In genomic region chr13:34156133-34156839, GRCm38 (mm10) we compare ENCODE assay signal across 9 mouse cellular contexts. TPM values are rescaled to one million over a fixed set of nuclear protein-coding genes. Genes with fewer than 3 reads are reported as not detected.
DNase-seq lines count a peak whose midpoint lies in the region; ATAC-seq and TF ChIP-seq lines count a peak whose summit lies in the region.
"Had no signal": no experiment of that assay in that cellular context is flagged by ENCODE, and none has a peak within 500 bp of the region (broad histone marks: within the 10 kb centered on the region; RNA-seq: fewer than 3 reads in every experiment).

No protein-coding gene starts in this region.

- H3K9me3 ChIP-seq in heart, embryonic 13.5 days: no peaks in the 10 kb centered on the region
- H3K9me3 ChIP-seq in CH12.LX (replicated peaks; ENCODE audit: low read length): peaks cover 4% of the 10 kb centered on the region
- H3K9me3 ChIP-seq in embryonic facial prominence, embryonic 10.5 days: 0 out of 2 replicates have a peak, but pooled peaks cover 5% of the 10 kb centered on the region
- H3K9me3 ChIP-seq in limb, embryonic 10.5 days (replicated peaks): no peaks in the 10 kb centered on the region
- H3K9me3 ChIP-seq: liver, embryonic 15.5 days had no signal

- no peak for TF ChIP-seq POLR2A in CH12.LX (IDR thresholded peaks at IDR 0.05; ENCODE audit: low read depth, low read length)

- no peak for ATAC-seq in heart, embryonic 13.5 days (ENCODE audit: extremely low read depth, insufficient number of reproducible peaks, low FRiP score, low TSS enrichment)

- H3K36me3 ChIP-seq in heart, embryonic 13.5 days: no peaks in the 10 kb centered on the region
- H3K36me3 ChIP-seq in CH12.LX (replicated peaks in 1 of 2; ENCODE audit: control insufficient read depth in 1 of 2, insufficient read depth in 1 of 2, low read length in 1 of 2): no peaks in the 10 kb centered on the region
- no peaks in the 10 kb centered on the region for H3K36me3 ChIP-seq in embryonic facial prominence, embryonic 10.5 days (replicated peaks)
- no peaks in the 10 kb centered on the region for H3K36me3 ChIP-seq in limb, embryonic 10.5 days
- H3K36me3 ChIP-seq: liver, embryonic 15.5 days had no signal

- intact Hi-C loops in heart, postnatal 14 days (cut with DNase I): no loop called here
- intact Hi-C loops in left cerebral cortex, adult 2 months (cut with DNase I): loop anchor here (5.0 kb wide), 1 partner anchor 199 kb away; no protein-coding TSS in a partner anchor

- 49% methylated on average over 8 of the region's 8 CpGs for WGBS in heart, embryonic 13.5 days
- WGBS in embryonic facial prominence, embryonic 10.5 days: 66% methylated on average over 8 of the region's 8 CpGs
- 71% methylated on average over 8 of the region's 8 CpGs for WGBS in limb, embryonic 10.5 days

- H3K79me2 ChIP-seq in CH12.LX (replicated peaks; ENCODE audit: control insufficient read depth, extremely low read depth, insufficient read depth, poor library complexity, severe bottlenecking): no peaks in the 10 kb centered on the region

- in situ Hi-C loops in CH12.LX (cut with MboI; ENCODE audit: low pct_ligation_motif_present, low pct_unique_long_range_greater_than_20kb, low sequenced_read_pairs): loop anchor here (10.0 kb wide), 1 partner anchor 201 kb away; no protein-coding TSS in a partner anchor

- H3K27ac ChIP-seq in heart, embryonic 13.5 days (replicated peaks): peak overlapping the region; percentile 89
- H3K27ac ChIP-seq in CH12.LX (ENCODE audit: insufficient read depth, low read depth): no peak overlapping the region
- peak overlapping the region; percentile 52; the same call in 1 of the 2 replicates for H3K27ac ChIP-seq in embryonic facial prominence, embryonic 10.5 days (replicated peaks)
- H3K27ac ChIP-seq in limb, embryonic 10.5 days: peak overlapping the region; percentile 46
- no peak overlapping the region for H3K27ac ChIP-seq in left cerebral cortex, adult 2 months
- H3K27ac ChIP-seq: liver, embryonic 15.5 days had no signal

- peak overlapping the region; percentile 35 for H3K4me2 ChIP-seq in heart, embryonic 13.5 days
- H3K4me2 ChIP-seq in CH12.LX (ENCODE audit: insufficient read depth, low read depth, poor library complexity, severe bottlenecking): no peak overlapping the region
- H3K4me2 ChIP-seq: liver, embryonic 15.5 days had no signal

- peaks cover 43% of the 10 kb centered on the region for H3K4me1 ChIP-seq in heart, embryonic 13.5 days
- H3K4me1 ChIP-seq in CH12.LX (ENCODE audit: control insufficient read depth in 1 of 2, insufficient read depth in 2 of 2): peaks cover 7 to 36% of the 10 kb centered on the region in 2 experiments
- H3K4me1 ChIP-seq in embryonic facial prominence, embryonic 10.5 days: peaks cover 37% of the 10 kb centered on the region
- H3K4me1 ChIP-seq in limb, embryonic 10.5 days: peaks cover 11% of the 10 kb centered on the region

- dilution Hi-C loops in CH12.LX (cut with MboI; ENCODE audit: extremely low pct_ligation_motif_present, extremely low pct_unique_long_range_greater_than_20kb, low sequenced_read_pairs): no loop called here

- TF ChIP-seq RAD21 in CH12.LX (IDR thresholded peaks at IDR 0.05; ENCODE audit: low read depth, low read length): no peak

- no peak for DNase-seq in heart, postnatal 14 days
- peak; percentile 69 for DNase-seq in CH12.LX (ENCODE audit: extremely low read depth)
- DNase-seq in embryonic facial prominence, embryonic 10.5 days (ENCODE audit: low spot score): peak; percentile 15
- DNase-seq in limb, embryonic 10.5 days (ENCODE audit: low spot score): no peak
- DNase-seq in left cerebral cortex, adult 2 months (ENCODE audit: extremely low spot score in 1 of 2, low spot score in 2 of 2): no peak
- DNase-seq in layer of hippocampus, adult 18-20 months (ENCODE audit: low spot score in 2 of 2): no peak
- no peak for DNase-seq in kidney, postnatal 14 days

- peak overlapping the region; percentile 56; the same call in 1 of the 2 replicates for H3K9ac ChIP-seq in heart, embryonic 13.5 days
- no peak overlapping the region for H3K9ac ChIP-seq in CH12.LX (ENCODE audit: insufficient read depth, low read depth)
- H3K9ac ChIP-seq: liver, embryonic 15.5 days had no signal

- TF ChIP-seq EP300 in CH12.LX (IDR thresholded peaks at IDR 0.05; ENCODE audit: low read length): no peak

- H3K4me3 ChIP-seq in heart, embryonic 13.5 days: no peak overlapping the region
- H3K4me3 ChIP-seq in CH12.LX (replicated peaks in 1 of 3; ENCODE audit: low read depth in 2 of 3, low read length in 2 of 3, poor library complexity in 1 of 3): no peak overlapping the region
- H3K4me3 ChIP-seq in embryonic facial prominence, embryonic 10.5 days: no peak overlapping the region
- no peak overlapping the region for H3K4me3 ChIP-seq in limb, embryonic 10.5 days
- no peak overlapping the region for H3K4me3 ChIP-seq in left cerebral cortex, adult 2 months
- H3K4me3 ChIP-seq: liver, embryonic 15.5 days had no signal

- no peak for TF ChIP-seq CTCF in CH12.LX (conservative IDR thresholded peaks at IDR 0.05 in 1 of 2, IDR thresholded peaks at IDR 0.05 in 1 of 2; ENCODE audit: low read depth in 2 of 2, low read length in 2 of 2)
- no peak for TF ChIP-seq CTCF in left cerebral cortex, adult 2 months (IDR thresholded peaks at IDR 0.05)

- H3K27me3 ChIP-seq in heart, embryonic 13.5 days (replicated peaks): no peaks in the 10 kb centered on the region
- no peaks in the 10 kb centered on the region for H3K27me3 ChIP-seq in CH12.LX (replicated peaks)
- H3K27me3 ChIP-seq in embryonic facial prominence, embryonic 10.5 days (replicated peaks; ENCODE audit: low read depth, poor library complexity, severe bottlenecking): no peaks in the 10 kb centered on the region
- H3K27me3 ChIP-seq in limb, embryonic 10.5 days (ENCODE audit: low read depth, poor library complexity, severe bottlenecking): no peaks in the 10 kb centered on the region
- H3K27me3 ChIP-seq: liver, embryonic 15.5 days had no signal

TF ChIP-seq in CH12.LX, 34 proteins besides CTCF, POLR2A, EP300 and RAD21:
- no peak for TF ChIP-seq TBP (conservative IDR thresholded peaks at IDR 0.05; ENCODE audit: low read depth, low read length)
- TF ChIP-seq JUND (conservative IDR thresholded peaks at IDR 0.05; ENCODE audit: low read depth, low read length): no peak
- no peak for TF ChIP-seq CHD2 (IDR thresholded peaks at IDR 0.05; ENCODE audit: low read length)
- TF ChIP-seq UBTF (IDR thresholded peaks at IDR 0.05; ENCODE audit: low read depth, low read length): no peak
- TF ChIP-seq TCF12 (IDR thresholded peaks at IDR 0.05; ENCODE audit: low read depth, low read length): no peak
- TF ChIP-seq NRF1 (IDR thresholded peaks at IDR 0.05; ENCODE audit: low read depth, low read length): no peak
- TF ChIP-seq RCOR1 (conservative IDR thresholded peaks at IDR 0.05; ENCODE audit: low read depth, low read length): no peak
- no peak for TF ChIP-seq IRF4 (IDR thresholded peaks at IDR 0.05; ENCODE audit: low read depth, low read length)
- TF ChIP-seq PAX5 (IDR thresholded peaks at IDR 0.05; ENCODE audit: low read length): no peak
- no peak for TF ChIP-seq MXI1 (IDR thresholded peaks at IDR 0.05; ENCODE audit: low read depth, low read length)
- TF ChIP-seq MAFK (IDR thresholded peaks at IDR 0.05; ENCODE audit: insufficient replicate concordance, low read length): no peak
- TF ChIP-seq MAZ (IDR thresholded peaks at IDR 0.05; ENCODE audit: low read depth, low read length): no peak
- TF ChIP-seq ZC3H11A (IDR thresholded peaks at IDR 0.05; ENCODE audit: low read depth, low read length): no peak
- no peak for TF ChIP-seq GABPA (IDR thresholded peaks at IDR 0.05; ENCODE audit: insufficient replicate concordance, low read depth, low read length)
- TF ChIP-seq ZMIZ1 (IDR thresholded peaks at IDR 0.05; ENCODE audit: low read depth, low read length): no peak
- TF ChIP-seq KAT2A (IDR thresholded peaks at IDR 0.05; ENCODE audit: insufficient replicate concordance, low read length): no peak
- no peak for TF ChIP-seq E2F4 (IDR thresholded peaks at IDR 0.05; ENCODE audit: insufficient replicate concordance, low read depth, low read length)
- no peak for TF ChIP-seq HCFC1 (IDR thresholded peaks at IDR 0.05; ENCODE audit: low read depth, low read length)
- no peak for TF ChIP-seq CHD1 (IDR thresholded peaks at IDR 0.05; ENCODE audit: low read depth, low read length)

RNA-seq across cellular contexts. Expression of gene Psmg4, which starts 6.5 kb away (rescaled TPM):
- 65.3 and 81.5 TPM in 2 replicates for polyA plus RNA-seq in heart, embryonic 13.5 days (2015; fragmentation: Nextera tagmentation; extraction: Ambion mirVana)
- total RNA-seq in heart, postnatal 14 days (2021): 10 to 100 TPM; 25.2 to 37.8 TPM
- total RNA-seq in CH12.LX (2012; rRNA removed) (198 and 234 TPM in 2 replicates), CH12.LX (2014; rRNA removed) (179 and 194 TPM in 2 replicates)
- polyA plus RNA-seq in CH12.LX (2012; ENCODE audit: insufficient read length, low read depth): 83.2 and 120 TPM in 2 replicates
- 97.9 and 99.9 TPM in 2 replicates for polyA plus RNA-seq in embryonic facial prominence, embryonic 10.5 days (2016; fragmentation: Nextera tagmentation; extraction: Ambion mirVana)
- polyA plus RNA-seq in limb, embryonic 10.5 days (2016; fragmentation: Nextera tagmentation; extraction: Ambion mirVana): 80.5 and 83.3 TPM in 2 replicates
- 10 to 100 TPM; 19.4 to 20.6 TPM for total RNA-seq in left cerebral cortex, adult 2 months (2021)
- 10 to 100 TPM; 24.9 to 29.2 TPM for total RNA-seq in layer of hippocampus, adult 18-20 months (2021)

RNA-seq across cellular contexts. Expression of gene Tubb2b, which starts 26.0 kb away (rescaled TPM):
- polyA plus RNA-seq in heart, embryonic 13.5 days (2015; fragmentation: Nextera tagmentation; extraction: Ambion mirVana): 36.7 and 40.0 TPM in 2 replicates
- 1 to 10 TPM; 5.2 to 8.8 TPM for total RNA-seq in heart, postnatal 14 days (2021)
- total RNA-seq in CH12.LX (2012; rRNA removed) (22.6 and 33.6 TPM in 2 replicates), CH12.LX (2014; rRNA removed) (34.8 and 38.4 TPM in 2 replicates)
- polyA plus RNA-seq in CH12.LX (2012; ENCODE audit: insufficient read length, low read depth): 46.2 and 49.8 TPM in 2 replicates
- polyA plus RNA-seq in embryonic facial prominence, embryonic 10.5 days (2016; fragmentation: Nextera tagmentation; extraction: Ambion mirVana): 65.5 and 73.2 TPM in 2 replicates
- 11.7 and 15.6 TPM in 2 replicates for polyA plus RNA-seq in limb, embryonic 10.5 days (2016; fragmentation: Nextera tagmentation; extraction: Ambion mirVana)
- total RNA-seq in left cerebral cortex, adult 2 months (2021): 100 to 1,000 TPM; 153 to 177 TPM
- total RNA-seq in layer of hippocampus, adult 18-20 months (2021): 100 to 1,000 TPM; 192 to 215 TPM

Comparison
In these comparisons a context has a peak if more than half of its experiments do, and no peak if none do; other contexts are left out.
1. H3K27ac ChIP-seq: peak in heart, embryonic 13.5 days (single experiment), embryonic facial prominence, embryonic 10.5 days (single experiment) and limb, embryonic 10.5 days (single experiment); none in CH12.LX (single experiment) and left cerebral cortex, adult 2 months (single experiment).
2. DNase-seq: peak in CH12.LX (single experiment) and embryonic facial prominence, embryonic 10.5 days (single experiment); none in heart, postnatal 14 days (0 of 2), limb, embryonic 10.5 days (single experiment), left cerebral cortex, adult 2 months (0 of 2), layer of hippocampus, adult 18-20 months (0 of 2) and kidney, postnatal 14 days (single experiment).
3. RNA of gene Psmg4, which starts 6.5 kb away (total RNA-seq): 179 to 234 TPM in CH12.LX; 25.2 to 37.8 TPM in heart, postnatal 14 days, 24.9 to 29.2 TPM in layer of hippocampus, adult 18-20 months and 19.4 to 20.6 TPM in left cerebral cortex, adult 2 months; every median in the first group is over 4 times any median in the second.